Mouse (Mus musculus) mouse trophoblast stem cell (cell line): ENCODE data around the gene Col16a1.

Experiments
- in situ Hi-C, 2 experiments: fragments of 300-500 bp; cut with MseI, MboI; formaldehyde crosslinking; loops; 2 replicates in 1 of 2; 3 replicates in 1 of 2; pipeline ENCODE4 v1.15.1; 2025

Col16a1 gene

GRCm38 (mm10) chr4:130084331-130084945 is 36.8 kb downstream of the Col16a1 start:
- in situ Hi-C loops = loop anchor here in 1 of 2 experiments (10.0 kb wide), 1 partner anchor 120 kb away; no protein-coding TSS in a partner anchor

DNA sequence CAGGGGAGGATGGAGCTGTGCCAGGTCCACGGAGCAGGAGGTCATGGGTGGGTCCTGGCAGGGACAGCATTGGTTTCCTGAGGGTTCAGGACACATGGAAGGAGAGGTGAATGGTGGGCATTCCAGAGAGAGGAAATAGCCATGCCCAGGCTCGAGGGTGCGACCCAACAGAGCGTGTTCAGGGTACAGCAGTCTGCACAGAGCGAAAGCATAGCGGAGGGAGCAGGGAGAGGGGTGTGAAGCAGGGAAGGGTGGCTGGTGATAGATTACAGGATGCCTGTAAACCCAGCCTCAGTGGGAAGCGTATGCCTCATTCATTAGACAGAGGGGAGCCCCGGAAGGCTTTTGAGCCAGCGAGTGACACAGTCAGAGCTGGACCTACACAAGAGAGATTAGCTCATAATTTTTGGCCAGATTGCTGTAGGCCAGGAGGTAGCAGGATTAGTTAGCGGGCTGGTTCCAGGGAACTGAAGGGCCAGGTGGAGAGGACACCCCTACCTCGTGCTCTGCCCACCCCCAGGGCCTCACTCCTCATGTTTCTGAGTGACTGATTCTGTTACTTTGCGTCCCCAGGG is 37.7 kb downstream of the Col16a1 start:
- in situ Hi-C loops = loop anchor here in 1 of 2 experiments (10.0 kb wide), 1 partner anchor 121 kb away; no protein-coding TSS in a partner anchor

GRCm38 (mm10) chr4:130087293-130087692 is 39.7 kb downstream of the Col16a1 start:
- in situ Hi-C loops = loop anchor here in 1 of 2 experiments (10.0 kb wide), 1 partner anchor 122 kb away; no protein-coding TSS in a partner anchor

DNA sequence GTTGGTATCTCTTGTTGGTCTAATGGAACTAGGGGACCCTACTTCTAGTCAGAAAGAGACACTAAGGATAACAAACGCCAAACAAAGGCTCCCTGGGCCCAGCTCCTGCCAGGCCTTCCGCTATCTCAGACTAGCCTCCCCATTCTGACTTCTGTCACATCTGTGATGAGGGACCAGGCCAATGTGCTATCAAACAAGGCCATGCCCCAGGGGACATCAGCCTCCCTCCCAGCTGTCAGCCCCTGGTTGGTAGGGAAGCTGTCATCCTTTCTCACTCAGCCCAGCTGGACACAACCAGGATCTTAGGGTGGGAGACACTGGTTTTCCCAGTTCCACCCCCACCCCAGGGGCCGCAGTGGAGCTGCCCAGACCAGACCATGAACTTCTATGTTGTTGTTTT is 47.5 kb downstream of the Col16a1 start:
- in situ Hi-C loops = no loop called here

- in situ Hi-C loops = no loop called here
Measured at GRCm38 (mm10) chr4:130101183-130101582, 53.5 kb downstream of the Col16a1 start.

DNA sequence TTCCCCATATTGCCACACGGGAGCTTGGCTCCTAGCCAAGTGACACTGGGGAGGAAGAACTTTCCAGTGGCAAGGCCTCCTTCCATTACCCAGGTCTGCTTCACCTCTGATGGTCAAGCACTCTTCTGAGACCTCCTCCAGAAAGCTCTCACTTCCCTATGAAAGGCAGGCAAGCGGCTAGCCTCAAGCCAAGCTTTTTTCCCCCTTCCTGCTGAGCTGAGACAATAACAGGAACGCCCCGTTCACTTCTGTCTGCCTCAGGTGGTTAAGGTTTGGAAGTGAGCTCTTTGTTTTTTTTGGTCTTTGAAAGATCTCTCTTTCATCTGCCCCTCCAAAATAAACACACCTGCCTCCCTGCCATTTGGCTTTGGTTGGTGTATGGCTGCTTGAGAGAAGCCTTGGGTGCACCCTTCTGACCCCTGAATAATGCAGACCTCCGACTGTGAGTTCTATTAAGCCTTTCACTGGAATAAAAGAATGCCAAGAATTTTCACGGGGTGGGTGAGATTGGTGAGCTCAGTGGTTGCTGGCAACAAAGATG is 54.5 kb downstream of the Col16a1 start, which contains the start of gene Pef1:
Gene Pef1, plus strand, starts transcription at position 448 of the 541 bp plus-strand sequence.
- in situ Hi-C loops = no loop called here

DNA sequence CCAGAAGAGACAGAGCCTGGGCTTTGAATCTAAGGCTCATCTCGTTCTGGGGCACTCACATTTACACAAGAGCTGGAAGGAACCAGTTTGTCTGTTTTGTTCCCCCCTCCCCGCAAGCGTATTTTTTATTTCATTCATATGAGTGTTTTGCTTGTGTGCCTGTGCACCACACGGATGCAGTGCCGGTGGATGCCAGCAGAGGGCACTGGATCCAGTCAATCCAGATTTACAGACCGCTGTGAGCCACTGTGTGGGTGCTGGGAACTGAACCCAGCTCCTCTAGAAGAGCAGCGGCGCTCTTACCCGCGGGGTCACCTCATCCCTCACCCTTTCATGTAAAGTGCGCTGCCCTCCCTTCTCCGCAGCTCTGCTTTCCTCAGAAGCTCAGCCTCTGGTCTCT is 56.0 kb downstream of the Col16a1 start:
- in situ Hi-C loops = no loop called here

GRCm38 (mm10) chr4:130104584-130104983 is 56.9 kb downstream of the Col16a1 start:
- in situ Hi-C loops = no loop called here

GRCm38 (mm10) chr4:130107065-130107443 is 59.4 kb downstream of the Col16a1 start:
- in situ Hi-C loops = no loop called here

- in situ Hi-C loops = no loop called here
Measured at GRCm38 (mm10) chr4:130107444-130108131, 59.9 kb downstream of the Col16a1 start.

DNA sequence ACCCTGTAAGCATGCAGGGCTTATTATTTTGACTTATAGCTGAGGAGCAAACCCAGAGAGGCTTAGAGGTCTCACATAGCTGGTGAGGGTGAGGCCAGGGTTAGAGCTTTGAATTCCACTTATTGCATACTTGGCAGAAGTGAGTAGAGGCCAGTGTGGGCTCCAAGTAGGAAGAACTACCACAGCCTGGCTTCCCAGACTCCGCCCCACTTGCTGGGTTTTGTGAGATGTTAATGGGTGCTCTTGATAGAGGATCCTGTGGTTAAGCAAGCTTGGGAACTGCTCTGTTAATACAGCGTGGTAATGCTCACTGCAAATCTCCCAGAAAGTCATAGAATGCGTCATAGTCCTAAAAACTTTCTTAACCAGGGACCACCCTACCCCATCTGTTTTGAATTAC is 61.3 kb downstream of the Col16a1 start:
- in situ Hi-C loops = no loop called here

DNA sequence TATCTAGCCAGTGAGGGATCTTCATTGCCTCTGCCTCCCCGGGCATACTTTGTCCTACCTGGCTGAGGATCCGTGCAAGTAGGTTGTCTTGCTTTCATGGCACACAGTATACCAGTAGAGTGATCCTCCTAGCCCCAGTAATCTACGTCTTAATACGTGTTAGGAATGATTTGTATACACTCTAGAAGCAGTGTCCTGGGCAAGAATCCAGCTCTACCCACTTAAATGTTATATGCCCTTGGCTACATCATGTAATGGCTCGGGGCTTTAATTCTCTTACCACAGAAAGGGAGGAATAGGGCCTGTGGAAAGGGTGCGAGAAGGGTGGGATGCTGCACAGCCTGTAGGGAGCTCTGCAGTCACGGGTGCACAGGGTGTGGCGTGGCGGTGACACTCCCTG is 62.0 kb downstream of the Col16a1 start:
- in situ Hi-C loops = no loop called here

GRCm38 (mm10) chr4:130110091-130110490 is 62.5 kb downstream of the Col16a1 start:
- in situ Hi-C loops = no loop called here

- in situ Hi-C loops = no loop called here
Measured at GRCm38 (mm10) chr4:130112299-130112698, 64.7 kb downstream of the Col16a1 start.

GRCm38 (mm10) chr4:130112732-130113131 is 65.1 kb downstream of the Col16a1 start:
- in situ Hi-C loops = no loop called here

GRCm38 (mm10) chr4:130120752-130121151 is 73.1 kb downstream of the Col16a1 start:
- in situ Hi-C loops = no loop called here

DNA sequence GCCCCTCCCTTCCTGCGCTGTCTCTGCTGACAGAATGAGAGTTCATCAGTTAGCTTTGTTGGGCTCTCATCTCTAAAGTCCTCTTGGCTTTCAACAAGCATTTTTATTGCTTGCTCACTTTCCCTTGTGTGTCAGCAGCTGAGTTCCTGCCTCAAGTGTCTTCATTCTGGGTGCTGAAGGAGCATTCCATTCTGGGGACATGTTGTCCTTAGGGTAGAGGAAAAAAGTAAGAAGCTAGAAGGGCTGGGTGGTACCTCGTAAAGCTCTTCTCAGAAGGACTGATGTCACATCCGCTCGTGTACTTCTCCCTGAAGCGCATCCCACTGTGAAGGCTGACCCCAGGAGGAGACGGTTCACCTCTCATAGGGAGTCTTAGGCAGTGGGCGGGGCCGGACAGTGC is 73.9 kb downstream of the Col16a1 start:
- in situ Hi-C loops = no loop called here

DNA sequence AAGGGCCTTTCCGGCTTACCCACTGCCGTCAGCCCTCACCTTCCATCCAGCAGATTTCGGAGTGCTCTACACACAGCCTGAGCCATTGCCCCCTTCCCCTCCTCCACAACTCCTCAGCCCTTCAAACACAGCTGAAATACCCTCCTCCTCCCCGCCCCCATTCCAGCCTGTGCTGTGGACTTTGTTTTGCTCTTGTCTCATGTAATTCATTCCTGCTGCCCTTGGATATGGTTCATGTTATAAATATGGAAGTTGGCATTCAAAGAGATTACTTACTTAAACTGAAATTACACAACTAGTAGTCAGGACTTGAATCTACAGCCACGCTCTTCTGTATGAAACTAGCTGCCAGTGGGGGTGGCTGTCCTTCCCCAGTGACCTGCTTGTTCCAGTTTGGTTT is 75.4 kb downstream of the Col16a1 start:
- in situ Hi-C loops = no loop called here

GRCm38 (mm10) chr4:130124110-130124509 is 76.5 kb downstream of the Col16a1 start:
- in situ Hi-C loops = no loop called here

GRCm38 (mm10) chr4:130125164-130125563 is 77.5 kb downstream of the Col16a1 start:
- in situ Hi-C loops = no loop called here

GRCm38 (mm10) chr4:130125935-130126334 is 78.3 kb downstream of the Col16a1 start:
- in situ Hi-C loops = no loop called here

GRCm38 (mm10) chr4:130128907-130129306 is 81.3 kb downstream of the Col16a1 start:
- in situ Hi-C loops = no loop called here
